ENCODE assay signal across 10 mouse cellular contexts in genomic region chr11:24008244-24008643, GRCm38 (mm10).
DNase-seq lines count a peak whose midpoint lies in the region; TF ChIP-seq lines count a peak whose summit lies in the region.
"Had no signal": no experiment of that assay in that cellular context is flagged by ENCODE, and none has a peak within 500 bp of the region (broad histone marks: within the 10 kb centered on the region; RNA-seq: fewer than 3 reads in every experiment).

No protein-coding gene starts in this region.

- H3K4me1 ChIP-seq in cerebellum, adult 2 months (ENCODE audit: control insufficient read depth, insufficient read depth, low read length), result no peaks in the 10 kb centered on the region
- no peaks in the 10 kb centered on the region for H3K4me1 ChIP-seq in embryonic facial prominence, embryonic 10.5 days
- H3K4me1 ChIP-seq: hindbrain, embryonic 15.5 days; liver, embryonic 15.5 days had no signal

- peak in 1 of 2 experiments; percentile 0 for DNase-seq in cerebellum, adult 2 months
- DNase-seq in cerebellum, adult 8-10 months, result no peak
- DNase-seq in left cerebral cortex, adult 2 months (ENCODE audit: extremely low spot score in 1 of 2, low spot score in 2 of 2), result no peak
- DNase-seq in left cerebral cortex, adult 18-20 months (ENCODE audit: low spot score in 2 of 2), result no peak
- peak; percentile 44 for DNase-seq in A20 (ENCODE audit: low read depth, low spot score)
- peak; percentile 16 for DNase-seq in embryonic facial prominence, embryonic 10.5 days (ENCODE audit: low spot score)
- DNase-seq in c-Kit-positive CD71-positive TER-119-positive erythroid progenitor cells, embryonic 14.5 days (ENCODE audit: low spot score), result no peak
- no peak for DNase-seq in adrenal gland, adult (ENCODE audit: inconsistent age in 2 of 2, low spot score in 1 of 2)

- WGBS in cerebellum, adult 2 months, result 48% methylated on average over 5 of the region's 5 CpGs
- 37% methylated on average over 5 of the region's 5 CpGs for WGBS in embryonic facial prominence, embryonic 10.5 days

- no peak overlapping the region for H3K27ac ChIP-seq in cerebellum, adult 2 months (ENCODE audit: insufficient read depth, low read length)
- no peak overlapping the region for H3K27ac ChIP-seq in left cerebral cortex, adult 2 months
- no peak overlapping the region for H3K27ac ChIP-seq in embryonic facial prominence, embryonic 10.5 days (replicated peaks)
- H3K27ac ChIP-seq: hindbrain, embryonic 15.5 days; liver, embryonic 15.5 days had no signal

- no peaks in the 10 kb centered on the region for H3K27me3 ChIP-seq in cerebellum, adult 2 months (ENCODE audit: control insufficient read depth, insufficient read depth, low read length)
- H3K27me3 ChIP-seq in embryonic facial prominence, embryonic 10.5 days (replicated peaks; ENCODE audit: low read depth, poor library complexity, severe bottlenecking), result no peaks in the 10 kb centered on the region
- H3K27me3 ChIP-seq: hindbrain, embryonic 15.5 days; liver, embryonic 15.5 days had no signal

- no peak for TF ChIP-seq POLR2A in cerebellum, adult 2 months (IDR thresholded peaks at IDR 0.05; ENCODE audit: borderline replicate concordance, insufficient read depth, low read length)

- intact Hi-C loops in left cerebral cortex, adult 2 months (cut with DNase I), result no loop called here

- no peaks in the 10 kb centered on the region for H3K36me3 ChIP-seq in embryonic facial prominence, embryonic 10.5 days (replicated peaks)
- H3K36me3 ChIP-seq: hindbrain, embryonic 15.5 days; liver, embryonic 15.5 days had no signal

- no peaks in the 10 kb centered on the region for H3K9me3 ChIP-seq in embryonic facial prominence, embryonic 10.5 days
- H3K9me3 ChIP-seq: hindbrain, embryonic 15.5 days; liver, embryonic 15.5 days had no signal

- no peak overlapping the region for H3K4me3 ChIP-seq in cerebellum, adult 2 months (replicated peaks; ENCODE audit: insufficient read depth, low read depth, low read length)
- no peak overlapping the region for H3K4me3 ChIP-seq in left cerebral cortex, adult 2 months
- H3K4me3 ChIP-seq in embryonic facial prominence, embryonic 10.5 days, result no peak overlapping the region
- H3K4me3 ChIP-seq: hindbrain, embryonic 15.5 days; liver, embryonic 15.5 days had no signal

- peak; percentile 5; the same call in 1 of the 2 replicates for TF ChIP-seq CTCF in cerebellum, adult 2 months (IDR thresholded peaks at IDR 0.05; ENCODE audit: borderline replicate concordance, insufficient read depth, low read depth, low read length)
- peak; percentile 40 for TF ChIP-seq CTCF in left cerebral cortex, adult 2 months (IDR thresholded peaks at IDR 0.05)

Comparison
In these comparisons a context has a peak if more than half of its experiments do, and no peak if none do; other contexts are left out.
1. DNase-seq: peak in A20 (single experiment) and embryonic facial prominence, embryonic 10.5 days (single experiment); none in cerebellum, adult 8-10 months (single experiment), left cerebral cortex, adult 2 months (0 of 2), left cerebral cortex, adult 18-20 months (0 of 2), c-Kit-positive CD71-positive TER-119-positive erythroid progenitor cells, embryonic 14.5 days (single experiment) and adrenal gland, adult (0 of 2).